Mouse (Mus musculus): Measurements from ENCODE around the gene Gm20489. TPM values are rescaled to one million over a fixed set of nuclear protein-coding genes. Genes with fewer than 3 reads are reported as not detected.

Gene Gm20489
- polyA plus RNA-seq, 1 experiment from 2014 or later = not detected

GRCm38 (mm10) chrX:101256603-101257002 lies 12.2 kb downstream of the Gm20489 start:
- Histone ChIP-seq H3K4me2 (peak overlapping the region; percentile 71), H3K4me1 (0 out of 2 replicates have a peak, but pooled peaks cover 3% of the 10 kb centered on the region), H3K36me3 (no peaks in the 10 kb centered on the region), H3K27me3 (replicated peaks) (no peaks in the 10 kb centered on the region), H3K9ac (no peak overlapping the region), H3K9me3 (no peaks in the 10 kb centered on the region), H3K27ac (no peak overlapping the region), H3K4me3 (replicated peaks) (no peak overlapping the region)
- ATAC-seq (ENCODE audit: insufficient read depth, low FRiP score, low read depth) = no peak
- WGBS = 79% methylated on average over 13 of the region's 13 CpGs

- H3K9ac ChIP-seq = peak overlapping the region; percentile 48
- H3K9me3 ChIP-seq = no peaks in the 10 kb centered on the region
- H3K4me1 ChIP-seq = no peaks in the 10 kb centered on the region
- WGBS = 10% methylated on average over 26 of the region's 26 CpGs
- peak overlapping the region; percentile 71 for H3K4me2 ChIP-seq
- peak; percentile 5 for ATAC-seq (ENCODE audit: insufficient read depth, low FRiP score, low read depth)
- no peaks in the 10 kb centered on the region for H3K27me3 ChIP-seq (replicated peaks)
- H3K36me3 ChIP-seq = no peaks in the 10 kb centered on the region
- peak overlapping the region; percentile 54 for H3K4me3 ChIP-seq (replicated peaks)
- peak overlapping the region; percentile 63 for H3K27ac ChIP-seq
These were observed 14.1 kb downstream of the Gm20489 start for GRCm38 (mm10) chrX:101254740-101255139.

GRCm38 (mm10) chrX:101253952-101254729 lies 14.7 kb downstream of the Gm20489 start, which contains the start of gene Foxo4:
Gene Foxo4 (plus strand): TSS chrX:101254528.
- Histone ChIP-seq H3K4me3 (replicated peaks) (peak within 1 kb of the TSS; percentile 54), H3K27ac (peak within 1 kb of the TSS; percentile 63), H3K4me2 (peak within 1 kb of the TSS; percentile 71), H3K9ac (peak within 1 kb of the TSS; percentile 48), H3K36me3 (no peaks in the 10 kb centered on the region), H3K9me3 (no peaks in the 10 kb centered on the region), H3K4me1 (no peaks in the 10 kb centered on the region), H3K27me3 (replicated peaks) (no peaks in the 10 kb centered on the region)
- WGBS = 17% methylated on average over 47 of the region's 47 CpGs
- peak; percentile 94 for ATAC-seq (ENCODE audit: insufficient read depth, low FRiP score, low read depth)

- Histone ChIP-seq H3K36me3 (no peaks in the 10 kb centered on the region), H3K4me3 (replicated peaks) (no peak overlapping the region), H3K9me3 (no peaks in the 10 kb centered on the region), H3K9ac (no peak overlapping the region), H3K27me3 (replicated peaks) (no peaks in the 10 kb centered on the region; the same call in 1 of the 2 replicates), H3K4me2 (no peak overlapping the region), H3K4me1 (no peaks in the 10 kb centered on the region), H3K27ac (no peak overlapping the region)
- no peak for ATAC-seq (ENCODE audit: insufficient read depth, low FRiP score, low read depth)
- 13% methylated on average over 1 of the region's 1 CpGs for WGBS
These were observed 23.8 kb downstream of the Gm20489 start for GRCm38 (mm10) chrX:101245011-101245410.

GRCm38 (mm10) chrX:101222796-101223162 lies 46.0 kb downstream of the Gm20489 start:
- no peaks in the 10 kb centered on the region for H3K36me3 ChIP-seq
- no peaks in the 10 kb centered on the region for H3K27me3 ChIP-seq (replicated peaks)
- no peak for ATAC-seq (ENCODE audit: insufficient read depth, low FRiP score, low read depth)
- peak overlapping the region; percentile 54 for H3K4me3 ChIP-seq (replicated peaks)
- no peaks in the 10 kb centered on the region for H3K4me1 ChIP-seq
- WGBS = 30% methylated on average over 7 of the region's 7 CpGs
- no peaks in the 10 kb centered on the region for H3K9me3 ChIP-seq
- peak overlapping the region; percentile 26; the same call in 1 of the 2 replicates for H3K27ac ChIP-seq
- peak overlapping the region; percentile 51 for H3K4me2 ChIP-seq
- no peak overlapping the region for H3K9ac ChIP-seq

- no peaks in the 10 kb centered on the region for H3K36me3 ChIP-seq
- H3K9ac ChIP-seq = peak within 1 kb of the TSS; percentile 34; the same call in 1 of the 2 replicates
- no peaks in the 10 kb centered on the region for H3K27me3 ChIP-seq (replicated peaks)
- H3K4me3 ChIP-seq (replicated peaks) = peak within 1 kb of the TSS; percentile 54
- H3K27ac ChIP-seq = peak within 1 kb of the TSS; percentile 77
- peak within 1 kb of the TSS; percentile 51 for H3K4me2 ChIP-seq
- no peaks in the 10 kb centered on the region for H3K9me3 ChIP-seq
- 21% methylated on average over 55 of the region's 55 CpGs for WGBS
- no peaks in the 10 kb centered on the region for H3K4me1 ChIP-seq
- peak; percentile 93 for ATAC-seq (ENCODE audit: insufficient read depth, low FRiP score, low read depth)
These were observed 46.7 kb downstream of the Gm20489 start, which contains the start of gene Snx12 for GRCm38 (mm10) chrX:101221834-101222795. Gene Snx12 (minus strand): TSS chrX:101222563.

Other genes starting within 250 kb of the Gm20489 start
- 0.13 and 0.14 TPM in 2 replicates for gene Tex11, start 209.4 kb downstream of the Gm20489 start, polyA plus RNA-seq (2015; fragmentation: Nextera tagmentation; extraction: Ambion mirVana)
- gene Slc7a3, start 183.0 kb downstream of the Gm20489 start, polyA plus RNA-seq (2015; fragmentation: Nextera tagmentation; extraction: Ambion mirVana) = 2.7 and 2.8 TPM in 2 replicates
- gene Snx12, start 46.5 kb downstream of the Gm20489 start, polyA plus RNA-seq (2015; fragmentation: Nextera tagmentation; extraction: Ambion mirVana) = 47.7 and 51.8 TPM in 2 replicates
- gene Foxo4, start 14.5 kb downstream of the Gm20489 start, polyA plus RNA-seq (2015; fragmentation: Nextera tagmentation; extraction: Ambion mirVana) = 2.1 TPM in 2 replicates
- not detected in 2 replicates for gene Gm614, start 5.0 kb downstream of the Gm20489 start, polyA plus RNA-seq (2015; fragmentation: Nextera tagmentation; extraction: Ambion mirVana)
- 13.5 and 13.9 TPM in 2 replicates for gene Il2rg, start 768 bp downstream of the Gm20489 start, polyA plus RNA-seq (2015; fragmentation: Nextera tagmentation; extraction: Ambion mirVana)
- gene Med12, start 5.0 kb upstream of the Gm20489 start, polyA plus RNA-seq (2015; fragmentation: Nextera tagmentation; extraction: Ambion mirVana) = 23.7 and 29.6 TPM in 2 replicates
- gene Nlgn3, start 30.1 kb upstream of the Gm20489 start, polyA plus RNA-seq (2015; fragmentation: Nextera tagmentation; extraction: Ambion mirVana) = 4.7 and 5.6 TPM in 2 replicates
- gene Gjb1, start 107.4 kb upstream of the Gm20489 start, polyA plus RNA-seq (2015; fragmentation: Nextera tagmentation; extraction: Ambion mirVana) = 29.2 and 32.0 TPM in 2 replicates
- 24.8 and 26.8 TPM in 2 replicates for gene Zmym3, start 151.8 kb upstream of the Gm20489 start, polyA plus RNA-seq (2015; fragmentation: Nextera tagmentation; extraction: Ambion mirVana)
- gene Nono, start 160.3 kb upstream of the Gm20489 start, polyA plus RNA-seq (2015; fragmentation: Nextera tagmentation; extraction: Ambion mirVana) = 325 and 355 TPM in 2 replicates
- gene Itgb1bp2, start 180.1 kb upstream of the Gm20489 start, polyA plus RNA-seq (2015; fragmentation: Nextera tagmentation; extraction: Ambion mirVana) = 1.8 and 4.2 TPM in 2 replicates

Measured in stomach, embryonic 15.5 days (tissue).